Mouse (Mus musculus) gastrocnemius, adult 2 months (tissue): Measurements from ENCODE around the gene Glipr2. TPM values are rescaled to one million over a fixed set of nuclear protein-coding genes. Genes with fewer than 3 reads are reported as not detected.

Experiments used
- DNase-seq: peaks from one replicate; pipeline ENCODE4 v3.0.0; 2022
- H3K27ac ChIP-seq: fragments of 200-600 bp; 2 replicates; pipeline ENCODE4 v1.8.1; 2022; ENCODE audit warnings: mild to moderate bottlenecking
- H3K4me3 ChIP-seq: fragments of 200-600 bp; 2 replicates; pipeline ENCODE4 v1.8.1; 2022; ENCODE audit warnings: mild to moderate bottlenecking, moderate library complexity
- CTCF ChIP-seq: fragments of 200-600 bp; IDR thresholded peaks from 2 replicates; pipeline ENCODE4 v1.8.1; 2022; ENCODE audit warnings: antibody characterized with exemption, mild to moderate bottlenecking, moderate library complexity
- intact Hi-C: fragments of 180-260 bp; cut with DNase I; formaldehyde crosslinking; loops from one replicate; pipeline ENCODE4 v1.15.1; 2025
- long read RNA-seq, 2 experiments: library from polyadenylated mRNA; stranded (forward); transcript quantifications; one replicate each; pipeline ENCODE4 v2.0.0; 2021
- total RNA-seq, 2 experiments: library from RNA; stranded (reverse); gene quantifications; 2 replicates each; pipeline ENCODE4 v1.2.3; 2021

The Glipr2 gene
- 1 to 10 TPM; 1.8 to 4.0 TPM for total RNA-seq
- long read RNA-seq, experiment 1, partial matches to known transcripts: 0 of 4 reads
- long read RNA-seq, experiment 1, other reads (novel, unspliced or antisense): 0 of 4 reads
- long read RNA-seq, experiment 2: 0 reads

GRCm38 (mm10) chr4:43957292-43957845, at the start of gene Glipr2:
Glipr2 (plus strand) TSS chr4:43957401.
- TF ChIP-seq CTCF: peak; percentile 86
- Histone ChIP-seq H3K27ac (peak within 1 kb of the TSS; percentile 81), H3K4me3 (peak within 1 kb of the TSS; percentile 87)
- peak; percentile 91 for DNase-seq
- intact Hi-C loops: loop anchor here (1.0 kb wide), 1 partner anchor 32 kb away; no protein-coding TSS in a partner anchor

- no peak overlapping the region for H3K4me3 ChIP-seq
- intact Hi-C loops: no loop called here
- no peak for DNase-seq
- H3K27ac ChIP-seq: no peak overlapping the region
- no peak for TF ChIP-seq CTCF
Observed at GRCm38 (mm10) chr4:43918221-43918620, 39.0 kb upstream of the Glipr2 start.

GRCm38 (mm10) chr4:43920602-43921001, 36.6 kb upstream of the Glipr2 start:
- DNase-seq: no peak
- TF ChIP-seq CTCF: no peak; the same call in 1 of the 2 replicates
- no peak overlapping the region for H3K27ac ChIP-seq
- no peak overlapping the region for H3K4me3 ChIP-seq
- intact Hi-C loops: no loop called here

- no peak for DNase-seq
- peak overlapping the region; percentile 19; the same call in 1 of the 2 replicates for H3K4me3 ChIP-seq
- intact Hi-C loops: loop anchor here (1.0 to 5.0 kb wide), 2 partner anchors 32 to 107 kb away; partner anchors contain the start of gene Glipr2
Observed at GRCm38 (mm10) chr4:43925125-43925524, 32.1 kb upstream of the Glipr2 start.

GRCm38 (mm10) chr4:43925779-43926178, 31.4 kb upstream of the Glipr2 start:
- peak; percentile 93 for DNase-seq
- intact Hi-C loops: loop anchor here (1.0 to 5.0 kb wide), 3 partner anchors 32 to 107 kb away; partner anchors contain the start of gene Glipr2
- H3K27ac ChIP-seq: peak overlapping the region; percentile 78
- peak; percentile 97 for TF ChIP-seq CTCF
- no peak overlapping the region for H3K4me3 ChIP-seq

More at GRCm38 (mm10) chr4:43925125-43925524, 32.1 kb upstream of the Glipr2 start:
- peak overlapping the region; percentile 78 for H3K27ac ChIP-seq
- TF ChIP-seq CTCF: no peak

- peak; percentile 42; the same call in 1 of the 2 replicates for TF ChIP-seq CTCF
- no peak overlapping the region for H3K4me3 ChIP-seq
- intact Hi-C loops: loop anchor here (5.0 kb wide), 1 partner anchor 104 kb away; no protein-coding TSS in a partner anchor
- no peak overlapping the region for H3K27ac ChIP-seq
- DNase-seq: no peak
Observed at GRCm38 (mm10) chr4:43927826-43928225, 29.4 kb upstream of the Glipr2 start.

GRCm38 (mm10) chr4:43931877-43932276, 25.3 kb upstream of the Glipr2 start:
- Histone ChIP-seq H3K4me3 (no peak overlapping the region), H3K27ac (no peak overlapping the region)
- DNase-seq: no peak
- TF ChIP-seq CTCF: no peak
- intact Hi-C loops: no loop called here

- intact Hi-C loops: no loop called here
- no peak for DNase-seq
- no peak for TF ChIP-seq CTCF
- H3K27ac ChIP-seq: no peak overlapping the region
- H3K4me3 ChIP-seq: no peak overlapping the region
Observed at GRCm38 (mm10) chr4:43936186-43936585, 21.0 kb upstream of the Glipr2 start.

- intact Hi-C loops: no loop called here
- DNase-seq: peak; percentile 70
Observed at GRCm38 (mm10) chr4:43936749-43937674, 20.2 kb upstream of the Glipr2 start.

GRCm38 (mm10) chr4:43941315-43941714, 15.9 kb upstream of the Glipr2 start:
- intact Hi-C loops: no loop called here
- no peak for TF ChIP-seq CTCF
- no peak overlapping the region for H3K27ac ChIP-seq
- DNase-seq: no peak
- H3K4me3 ChIP-seq: no peak overlapping the region

More at GRCm38 (mm10) chr4:43936749-43937674, 20.2 kb upstream of the Glipr2 start:
- Histone ChIP-seq H3K27ac (peak overlapping the region; percentile 79), H3K4me3 (no peak overlapping the region; the same call in 1 of the 2 replicates)
- no peak for TF ChIP-seq CTCF

- DNase-seq: no peak
- intact Hi-C loops: no loop called here
- no peak for TF ChIP-seq CTCF
- Histone ChIP-seq H3K27ac (no peak overlapping the region), H3K4me3 (no peak overlapping the region)
Observed at GRCm38 (mm10) chr4:43942421-43942820, 14.8 kb upstream of the Glipr2 start.

- H3K27ac ChIP-seq: no peak overlapping the region
- intact Hi-C loops: no loop called here
- TF ChIP-seq CTCF: no peak
- H3K4me3 ChIP-seq: no peak overlapping the region
- no peak for DNase-seq
Observed at GRCm38 (mm10) chr4:43947571-43947970, 9.6 kb upstream of the Glipr2 start.
